Mouse (Mus musculus) forebrain, embryonic 12.5 days (tissue): Measurements from ENCODE around the gene Fbxw4. TPM values are rescaled to one million over a fixed set of nuclear protein-coding genes. Genes with fewer than 3 reads are reported as not detected.
A peak's percentile ranks its signal among the peaks of the same experiment; 100 is the strongest.

Experiments
- ATAC-seq: fragments of 200-750 bp; cut with Nextera tagmentation; 2 replicates; pipeline ENCODE4 v1.8.0; 2017; ENCODE audit warnings: moderate TSS enrichment; ENCODE audit not compliant: low FRiP score
- H3K27ac ChIP-seq: fragments of 300-500 bp; sonication (generic); 2 replicates; pipeline ENCODE4 v1.5.1; 2016; ENCODE audit warnings: mild to moderate bottlenecking
- H3K27me3 ChIP-seq: fragments of 300-500 bp; sonication (generic); 2 replicates; pipeline ENCODE4 v1.6.1; 2016; ENCODE audit warnings: mild to moderate bottlenecking
- H3K36me3 ChIP-seq: fragments of 300-500 bp; sonication (generic); replicated peaks from 2 replicates; pipeline ENCODE4 v1.6.1; 2016; ENCODE audit warnings: mild to moderate bottlenecking
- H3K4me1 ChIP-seq: fragments of 300-500 bp; sonication (generic); 2 replicates; pipeline ENCODE4 v1.6.1; 2016
- H3K4me2 ChIP-seq: fragments of 300-500 bp; sonication (generic); 2 replicates; pipeline ENCODE4 v1.6.1; 2016; ENCODE audit warnings: mild to moderate bottlenecking, moderate library complexity
- H3K4me3 ChIP-seq: fragments of 300-500 bp; sonication (generic); replicated peaks from 2 replicates; pipeline ENCODE4 v1.5.1; 2016; ENCODE audit warnings: mild to moderate bottlenecking
- H3K9ac ChIP-seq: fragments of 300-500 bp; sonication (generic); 2 replicates; pipeline ENCODE4 v1.6.1; 2016; ENCODE audit warnings: mild to moderate bottlenecking
- H3K9me3 ChIP-seq: fragments of 300-500 bp; sonication (generic); 2 replicates; pipeline ENCODE4 v1.6.1; 2016
- WGBS: fragments of 180-500 bp; shearing (Covaris S2); methylation state at CpG from one replicate; pipeline ENCODE4 v1.1.7; 2016; 5-methylcytosine and 5-hydroxymethylcytosine counted together
- polyA plus RNA-seq: library from polyadenylated mRNA; unstranded; fragments of >200 nt; fragmentation: Nextera tagmentation; extraction: Ambion mirVana; gene quantifications from 2 replicates; pipeline ENCODE4 v1.2.1, GENCODE M21; 2016

Gene Fbxw4
- polyA plus RNA-seq, 1 experiment from 2014 or later: 4.6 TPM

- peak overlapping the region; percentile 36 for H3K9ac ChIP-seq
- ATAC-seq: no peak
- H3K9me3 ChIP-seq: no peaks in the 10 kb centered on the region
- H3K36me3 ChIP-seq: no peaks in the 10 kb centered on the region
- peak overlapping the region; percentile 32 for H3K4me3 ChIP-seq
- WGBS: under 1% methylated on average over 38 of the region's 38 CpGs
- peak overlapping the region; percentile 57 for H3K4me2 ChIP-seq
- peaks cover 13% of the 10 kb centered on the region for H3K4me1 ChIP-seq
- H3K27me3 ChIP-seq: peaks cover 59% of the 10 kb centered on the region
- H3K27ac ChIP-seq: no peak overlapping the region
Measured at GRCm38 (mm10) chr19:45675720-45676581, 15.8 kb upstream of the Fbxw4 start.

DNA sequence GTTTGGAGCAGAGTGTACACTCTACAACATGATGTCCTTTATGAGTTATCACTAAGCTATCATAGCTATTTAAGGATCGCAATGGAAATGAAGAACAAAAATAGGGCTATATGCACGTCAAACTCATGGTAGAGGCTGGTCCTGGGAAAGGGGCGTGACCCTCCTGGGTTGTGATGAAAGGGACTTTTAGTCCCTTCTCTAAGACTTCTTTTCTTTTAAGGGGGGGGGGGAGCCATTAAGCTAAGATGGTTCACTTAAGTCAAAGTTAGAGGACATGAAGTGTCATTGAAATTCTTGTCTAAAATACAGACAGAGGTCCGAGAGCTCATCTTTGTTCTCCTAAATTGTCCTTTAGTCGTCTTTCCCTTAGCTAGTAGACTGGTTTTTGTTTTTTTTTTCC lies 15.1 kb upstream of the Fbxw4 start:
- peaks cover 59% of the 10 kb centered on the region for H3K27me3 ChIP-seq
- no peak overlapping the region for H3K27ac ChIP-seq
- H3K4me3 ChIP-seq: no peak overlapping the region
- no peaks in the 10 kb centered on the region for H3K36me3 ChIP-seq
- H3K9me3 ChIP-seq: no peaks in the 10 kb centered on the region
- H3K4me1 ChIP-seq: peaks cover 13% of the 10 kb centered on the region
- no peak for ATAC-seq
- no peak overlapping the region for H3K4me2 ChIP-seq
- no peak overlapping the region for H3K9ac ChIP-seq
- 18% methylated on average over 5 of the region's 5 CpGs for WGBS

GRCm38 (mm10) chr19:45672971-45673370 lies 12.9 kb upstream of the Fbxw4 start:
- H3K27ac ChIP-seq: no peak overlapping the region
- H3K27me3 ChIP-seq: peaks cover 55% of the 10 kb centered on the region
- no peak overlapping the region for H3K9ac ChIP-seq
- no peaks in the 10 kb centered on the region for H3K9me3 ChIP-seq
- no peak overlapping the region for H3K4me3 ChIP-seq
- H3K4me1 ChIP-seq: peaks cover 13% of the 10 kb centered on the region
- no peak overlapping the region for H3K4me2 ChIP-seq
- WGBS: 82% methylated on average over 9 of the region's 9 CpGs
- no peaks in the 10 kb centered on the region for H3K36me3 ChIP-seq
- ATAC-seq: no peak

- no peak for ATAC-seq
- Histone ChIP-seq H3K4me1 (no peaks in the 10 kb centered on the region), H3K9me3 (no peaks in the 10 kb centered on the region), H3K4me2 (no peak overlapping the region), H3K9ac (no peak overlapping the region), H3K27me3 (peaks cover 31% of the 10 kb centered on the region), H3K36me3 (no peaks in the 10 kb centered on the region), H3K27ac (no peak overlapping the region), H3K4me3 (no peak overlapping the region)
- WGBS: 97% methylated on average over 4 of the region's 4 CpGs
Measured at GRCm38 (mm10) chr19:45668986-45669385, 8.9 kb upstream of the Fbxw4 start.

DNA sequence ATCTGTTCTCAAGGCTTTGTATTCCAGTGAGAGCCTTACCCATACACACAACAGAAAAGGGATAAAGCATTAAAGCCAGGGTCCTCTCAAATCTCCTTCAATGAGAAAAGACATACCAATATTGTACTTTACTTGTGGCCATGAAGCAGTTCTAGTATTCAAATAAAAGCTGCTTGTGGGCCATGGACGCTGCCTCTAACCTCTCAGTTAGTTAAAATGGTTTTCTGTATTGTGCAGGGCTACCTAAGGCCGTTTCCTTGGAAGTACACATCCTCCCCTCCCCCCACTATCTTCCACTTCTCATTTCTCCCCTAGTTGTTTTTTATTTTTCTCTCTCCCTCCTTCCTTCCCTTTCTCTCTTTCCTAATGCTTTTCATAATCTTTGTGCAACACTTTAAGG lies 3.7 kb upstream of the Fbxw4 start:
- Histone ChIP-seq H3K9ac (no peak overlapping the region), H3K36me3 (no peaks in the 10 kb centered on the region), H3K4me1 (peaks cover 11% of the 10 kb centered on the region), H3K4me2 (no peak overlapping the region), H3K27ac (no peak overlapping the region), H3K27me3 (peaks cover 14% of the 10 kb centered on the region), H3K9me3 (no peaks in the 10 kb centered on the region), H3K4me3 (no peak overlapping the region)
- no peak for ATAC-seq
- WGBS: 61% methylated on average over 2 of the region's 2 CpGs

DNA sequence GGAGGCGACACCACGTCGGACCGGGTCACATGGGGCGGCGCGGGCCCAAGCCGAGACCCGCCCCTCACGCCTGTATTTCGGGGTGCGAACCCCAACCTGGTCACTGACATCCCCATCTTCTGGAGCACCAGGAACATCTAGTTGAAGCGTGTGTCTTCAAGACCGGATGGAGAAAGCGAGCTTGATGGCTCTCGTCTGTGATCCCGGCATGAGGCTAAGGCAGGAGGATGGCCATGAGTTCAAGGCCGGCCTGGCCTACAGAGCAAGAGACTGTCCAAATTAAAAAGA lies 335 bp upstream of the Fbxw4 start:
- ATAC-seq: no peak
- peak overlapping the region; percentile 81 for H3K4me3 ChIP-seq
- H3K36me3 ChIP-seq: no peaks in the 10 kb centered on the region
- peak overlapping the region; percentile 96 for H3K9ac ChIP-seq
- peaks cover 32% of the 10 kb centered on the region for H3K4me1 ChIP-seq
- H3K9me3 ChIP-seq: no peaks in the 10 kb centered on the region
- H3K27ac ChIP-seq: peak overlapping the region; percentile 93
- H3K4me2 ChIP-seq: peak overlapping the region; percentile 79
- WGBS: 17% methylated on average over 18 of the region's 18 CpGs
- H3K27me3 ChIP-seq: peaks cover 5% of the 10 kb centered on the region; the same call in 1 of the 2 replicates

DNA sequence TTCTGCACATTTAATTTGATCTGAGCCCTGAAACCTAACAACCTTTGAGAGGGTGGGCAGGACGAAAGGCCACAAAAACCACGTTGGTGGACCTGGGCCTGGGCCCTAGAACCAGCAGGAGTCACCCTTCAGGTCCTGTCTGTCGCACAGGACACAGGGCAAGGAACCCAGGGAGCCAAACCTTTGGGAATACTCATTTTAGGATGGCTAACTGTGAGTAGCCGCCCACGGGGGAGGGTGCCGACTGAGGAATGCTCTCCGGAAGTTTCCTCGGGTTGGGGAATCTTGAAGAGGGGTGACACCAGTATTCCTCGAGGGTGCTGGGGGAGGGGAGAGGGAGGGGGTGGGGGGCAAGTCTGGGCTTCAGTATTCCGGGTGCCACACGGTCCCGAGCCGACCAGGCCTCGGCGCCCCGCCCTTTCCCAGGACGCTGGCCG lies 793 bp downstream of the Fbxw4 start:
- peak overlapping the region; percentile 93 for H3K27ac ChIP-seq

GRCm38 (mm10) chr19:45658556-45659268 lies 1.4 kb downstream of the Fbxw4 start:
- Histone ChIP-seq H3K4me2 (peak overlapping the region; percentile 79), H3K27me3 (peaks cover 5% of the 10 kb centered on the region; the same call in 1 of the 2 replicates), H3K9ac (peak overlapping the region; percentile 96; the same call in 1 of the 2 replicates), H3K9me3 (no peaks in the 10 kb centered on the region), H3K36me3 (no peaks in the 10 kb centered on the region), H3K4me3 (peak overlapping the region; percentile 81), H3K4me1 (peaks cover 33% of the 10 kb centered on the region), H3K27ac (no peak overlapping the region)
- WGBS: 61% methylated on average over 10 of the region's 10 CpGs
- ATAC-seq: no peak

More for the DNA sequence above, 793 bp downstream of the Fbxw4 start:
- peaks cover 33% of the 10 kb centered on the region for H3K4me1 ChIP-seq
- H3K9ac ChIP-seq: peak overlapping the region; percentile 96
- no peaks in the 10 kb centered on the region for H3K9me3 ChIP-seq
- ATAC-seq: no peak; the same call in 1 of the 2 replicates
- WGBS: under 1% methylated on average over 13 of the region's 18 CpGs
- H3K36me3 ChIP-seq: no peaks in the 10 kb centered on the region
- peak overlapping the region; percentile 79 for H3K4me2 ChIP-seq
- H3K4me3 ChIP-seq: peak overlapping the region; percentile 81
- H3K27me3 ChIP-seq: peaks cover 5% of the 10 kb centered on the region; the same call in 1 of the 2 replicates

GRCm38 (mm10) chr19:45657828-45658227 lies 2.3 kb downstream of the Fbxw4 start:
- no peak overlapping the region for H3K4me2 ChIP-seq
- WGBS: 97% methylated on average over 1 of the region's 1 CpGs
- no peak for ATAC-seq
- no peaks in the 10 kb centered on the region for H3K36me3 ChIP-seq
- no peak overlapping the region for H3K9ac ChIP-seq
- H3K4me3 ChIP-seq: no peak overlapping the region
- H3K27me3 ChIP-seq: peaks cover 5% of the 10 kb centered on the region; the same call in 1 of the 2 replicates
- H3K4me1 ChIP-seq: peaks cover 33% of the 10 kb centered on the region
- no peak overlapping the region for H3K27ac ChIP-seq
- H3K9me3 ChIP-seq: no peaks in the 10 kb centered on the region

DNA sequence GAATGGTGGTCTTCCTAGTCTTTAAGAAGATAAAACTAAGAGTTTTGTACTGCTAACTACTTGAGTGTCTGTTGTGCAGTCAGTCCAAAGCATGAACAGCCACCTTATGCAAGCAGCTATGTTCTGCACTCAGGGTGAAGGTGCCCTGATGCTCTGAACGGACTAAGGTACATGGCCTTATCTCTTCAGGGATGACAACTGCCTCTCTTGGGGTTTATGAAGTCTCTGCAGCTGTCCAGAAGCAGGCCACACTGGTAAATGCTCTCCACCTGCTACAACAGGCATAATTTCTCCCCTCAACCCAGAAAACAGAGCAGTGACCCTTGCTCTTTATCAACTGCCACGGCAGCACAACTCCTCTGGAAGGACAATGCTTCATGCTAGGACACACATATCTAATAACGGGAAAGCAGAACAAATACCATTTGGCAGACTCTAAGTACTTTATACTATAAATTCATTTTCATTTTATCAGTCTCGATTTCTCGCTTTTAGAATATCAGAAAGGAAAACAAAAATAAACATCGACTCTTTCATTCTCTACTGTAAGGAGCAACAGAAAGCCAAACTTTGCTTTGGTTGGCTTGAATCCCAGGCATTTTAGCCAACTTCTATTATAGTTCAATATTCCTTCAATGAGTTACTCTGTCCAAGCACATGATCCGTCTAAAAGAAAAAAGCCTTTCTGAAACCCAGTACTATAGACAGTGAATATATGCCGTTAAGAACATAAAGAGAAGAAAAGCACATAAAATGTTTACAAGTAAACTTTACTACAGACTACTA lies 3.1 kb downstream of the Fbxw4 start:
- no peak overlapping the region for H3K4me2 ChIP-seq
- H3K36me3 ChIP-seq: no peaks in the 10 kb centered on the region
- 71% methylated on average over 8 of the region's 8 CpGs for WGBS
- peaks cover 5% of the 10 kb centered on the region; the same call in 1 of the 2 replicates for H3K27me3 ChIP-seq
- H3K27ac ChIP-seq: no peak overlapping the region
- no peaks in the 10 kb centered on the region for H3K9me3 ChIP-seq
- H3K4me1 ChIP-seq: peaks cover 33% of the 10 kb centered on the region
- no peak for ATAC-seq
- no peak overlapping the region for H3K4me3 ChIP-seq
- no peak overlapping the region for H3K9ac ChIP-seq

DNA sequence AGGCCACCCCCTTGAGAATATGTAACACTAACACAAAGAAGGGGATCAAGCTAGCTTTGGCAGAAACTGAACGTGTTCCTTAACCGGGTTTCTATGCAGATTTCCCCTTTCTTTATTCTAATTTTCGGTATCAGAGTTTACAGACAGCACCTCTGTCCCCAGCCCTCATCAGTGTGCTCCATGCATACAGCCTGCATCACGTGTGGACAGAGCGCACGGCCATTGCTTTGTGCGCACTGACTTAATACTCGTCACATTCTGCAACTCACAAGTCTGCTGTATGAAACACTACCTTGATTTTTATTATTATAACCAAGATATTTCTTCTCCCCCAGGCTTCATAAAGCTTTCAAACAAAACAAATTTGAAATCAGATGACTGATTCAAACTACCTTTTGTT lies 4.2 kb downstream of the Fbxw4 start:
- no peak for ATAC-seq
- H3K4me2 ChIP-seq: no peak overlapping the region

GRCm38 (mm10) chr19:45653986-45654385 lies 6.1 kb downstream of the Fbxw4 start:
- Histone ChIP-seq H3K4me2 (no peak overlapping the region), H3K9ac (no peak overlapping the region), H3K9me3 (no peaks in the 10 kb centered on the region), H3K27ac (no peak overlapping the region), H3K4me3 (no peak overlapping the region), H3K27me3 (no peaks in the 10 kb centered on the region), H3K36me3 (no peaks in the 10 kb centered on the region), H3K4me1 (peaks cover 23% of the 10 kb centered on the region)
- no peak for ATAC-seq
- 33% methylated on average over 6 of the region's 6 CpGs for WGBS

More for the DNA sequence above, 4.2 kb downstream of the Fbxw4 start:
- H3K27ac ChIP-seq: no peak overlapping the region
- peaks cover 2% of the 10 kb centered on the region; the same call in 1 of the 2 replicates for H3K27me3 ChIP-seq
- peaks cover 33% of the 10 kb centered on the region for H3K4me1 ChIP-seq
- H3K9me3 ChIP-seq: no peaks in the 10 kb centered on the region
- 61% methylated on average over 8 of the region's 8 CpGs for WGBS
- no peaks in the 10 kb centered on the region for H3K36me3 ChIP-seq
- no peak overlapping the region for H3K9ac ChIP-seq
- H3K4me3 ChIP-seq: no peak overlapping the region
